Mouse (Mus musculus) 416B (cell line): ENCODE data around the gene Dnajc4.

Experiments
- DNase-seq: peaks from one replicate; pipeline ENCODE4 v3.0.0; 2011; ENCODE audit warnings: low read depth

The Dnajc4 gene

DNA sequence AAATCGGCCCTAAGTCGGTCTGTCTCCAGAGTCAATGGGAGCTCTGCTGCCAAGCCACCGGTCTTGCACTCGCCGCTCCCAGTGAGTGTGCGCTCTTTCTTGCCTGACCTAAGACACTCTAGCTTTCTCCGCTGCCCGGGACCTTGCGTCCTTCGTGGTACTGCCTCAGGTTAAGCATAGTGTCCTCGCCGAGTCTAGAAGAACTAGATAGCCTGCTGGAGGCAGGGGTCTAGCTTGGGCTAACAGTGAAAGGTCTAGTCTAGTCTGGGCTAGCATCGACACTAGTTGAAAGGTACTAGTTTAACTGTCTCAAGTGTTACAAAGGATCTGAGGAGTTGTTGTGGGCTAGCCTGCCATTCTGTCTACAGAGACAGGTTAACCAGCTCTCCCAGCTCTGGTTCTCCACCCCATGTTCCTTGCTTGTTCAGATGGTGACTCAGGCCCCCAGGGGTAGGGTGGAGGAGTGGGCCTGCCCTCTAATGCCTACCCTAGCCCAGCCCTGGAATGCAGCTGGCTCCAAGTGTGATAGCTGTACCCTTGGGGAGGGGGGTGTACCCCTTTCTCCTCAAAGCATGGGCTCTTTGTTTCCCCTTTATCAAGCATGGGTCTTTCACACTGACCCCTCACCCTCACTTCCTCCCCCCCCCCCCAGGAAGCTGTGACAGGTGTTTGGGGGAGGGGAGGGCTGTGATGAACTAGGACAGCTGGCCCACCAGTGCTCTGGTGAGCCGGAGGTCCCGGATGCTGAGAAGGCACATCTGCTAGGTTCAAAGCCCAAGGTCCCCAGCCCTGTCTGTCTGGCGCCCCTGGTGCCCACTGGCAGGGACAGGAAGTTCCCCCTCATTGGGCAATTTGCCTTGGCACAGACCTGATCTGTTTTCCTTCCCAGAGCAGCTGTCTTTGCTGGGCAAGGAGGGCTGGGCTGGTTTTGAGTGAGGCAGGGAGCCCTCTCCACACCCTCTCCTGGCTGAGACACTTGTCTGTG, 16.5 kb downstream of the Dnajc4 start, which contains the start of gene Plcb3:
Plcb3 (minus strand) TSS at position 934 of the 985 bp plus-strand sequence.
- DNase-seq, result peak; percentile 85

GRCm38 (mm10) chr19:6974211-6975205, 17.9 kb downstream of the Dnajc4 start, which contains the start of gene Ppp1r14b:
Ppp1r14b (plus strand) TSS chr19:6974968.
- DNase-seq, result peak; percentile 95

DNA sequence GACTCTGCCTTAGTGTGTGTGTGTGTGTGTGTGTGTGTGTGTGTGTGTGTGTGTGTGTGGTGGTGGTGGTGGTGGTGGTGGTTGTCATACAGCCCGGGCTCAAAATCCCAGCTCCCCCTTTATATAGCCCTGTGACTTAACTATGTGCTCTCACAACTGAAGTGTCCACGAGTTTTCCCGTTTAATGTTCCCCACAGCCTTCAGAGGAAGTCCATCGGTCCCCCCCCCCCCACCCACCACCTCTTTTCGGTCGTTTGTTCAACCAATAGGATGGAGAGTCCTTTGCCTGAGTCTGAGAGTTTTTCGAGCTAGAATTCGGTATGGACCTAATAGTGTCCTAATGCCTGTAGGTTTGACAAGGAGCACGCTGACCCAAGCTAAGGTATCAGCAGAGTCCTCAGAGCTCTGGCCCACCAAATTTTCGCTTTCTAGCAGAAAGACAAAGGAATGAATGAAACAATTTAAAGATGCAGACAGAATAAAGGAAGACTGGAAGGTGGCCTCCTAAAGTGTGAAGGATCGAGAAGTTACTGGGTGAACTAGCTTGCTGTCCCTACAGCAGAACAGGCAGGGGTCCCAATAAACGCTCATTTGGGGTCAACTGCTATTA, 18.7 kb downstream of the Dnajc4 start:
- peak; percentile 74 for DNase-seq

- no peak for DNase-seq
These were observed 20.0 kb downstream of the Dnajc4 start for GRCm38 (mm10) chr19:6972247-6972917.

DNA sequence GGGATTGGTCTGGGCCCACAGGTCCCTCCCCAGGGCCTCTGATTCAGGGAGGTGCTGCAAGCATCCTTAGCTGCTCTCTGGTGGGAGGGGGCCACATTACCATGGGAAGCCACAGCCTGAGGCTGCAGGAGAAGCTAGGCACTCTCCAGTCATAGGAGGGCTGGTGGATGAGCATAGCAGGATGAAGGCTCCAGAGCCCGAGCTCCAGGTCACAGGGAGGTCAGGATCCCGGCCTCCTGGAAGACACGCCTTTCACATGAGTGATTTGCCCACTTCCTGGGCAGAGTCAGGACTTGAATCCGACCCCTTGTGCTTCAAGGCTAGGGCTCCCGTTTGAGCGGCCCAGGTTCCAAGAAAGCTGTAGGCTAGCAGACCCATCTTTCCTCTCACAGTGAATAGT, 20.7 kb downstream of the Dnajc4 start:
- peak; percentile 35 for DNase-seq

DNA sequence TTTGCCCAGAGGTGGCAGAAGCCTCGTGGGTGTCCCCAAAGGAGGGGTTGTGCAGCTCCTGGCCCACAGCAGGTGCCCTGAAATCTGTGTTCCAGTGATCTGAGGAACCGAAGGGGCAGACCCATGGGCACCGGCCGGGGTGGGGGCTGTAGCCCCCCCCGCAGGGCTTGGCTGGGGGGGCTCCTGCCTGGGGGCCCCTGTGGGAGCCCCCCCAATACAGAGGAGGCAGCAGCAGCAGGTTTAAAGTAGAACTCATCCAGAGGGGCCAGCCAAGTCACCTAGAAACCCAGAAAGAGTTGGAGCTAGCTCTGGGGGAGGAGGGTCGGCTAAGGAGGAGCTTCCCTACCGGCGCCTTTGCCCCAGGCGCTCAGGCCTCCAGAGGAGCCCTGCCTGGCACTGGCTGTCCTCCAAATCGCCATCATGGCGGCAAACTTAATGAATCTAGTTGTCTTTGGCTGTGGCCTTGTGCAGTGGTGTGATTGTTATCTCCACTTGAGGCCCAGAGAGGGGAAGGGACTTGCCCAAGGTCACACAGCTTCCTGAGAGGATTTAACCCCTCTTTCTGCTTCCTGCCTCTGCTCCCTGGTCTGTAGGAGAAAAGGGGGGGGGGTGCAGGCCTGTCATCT, 21.8 kb downstream of the Dnajc4 start:
- peak; percentile 84 for DNase-seq

GRCm38 (mm10) chr19:6969665-6970381, 22.5 kb downstream of the Dnajc4 start:
- DNase-seq, result peak; percentile 70

GRCm38 (mm10) chr19:6969291-6969664, 23.1 kb downstream of the Dnajc4 start:
- DNase-seq, result no peak

DNA sequence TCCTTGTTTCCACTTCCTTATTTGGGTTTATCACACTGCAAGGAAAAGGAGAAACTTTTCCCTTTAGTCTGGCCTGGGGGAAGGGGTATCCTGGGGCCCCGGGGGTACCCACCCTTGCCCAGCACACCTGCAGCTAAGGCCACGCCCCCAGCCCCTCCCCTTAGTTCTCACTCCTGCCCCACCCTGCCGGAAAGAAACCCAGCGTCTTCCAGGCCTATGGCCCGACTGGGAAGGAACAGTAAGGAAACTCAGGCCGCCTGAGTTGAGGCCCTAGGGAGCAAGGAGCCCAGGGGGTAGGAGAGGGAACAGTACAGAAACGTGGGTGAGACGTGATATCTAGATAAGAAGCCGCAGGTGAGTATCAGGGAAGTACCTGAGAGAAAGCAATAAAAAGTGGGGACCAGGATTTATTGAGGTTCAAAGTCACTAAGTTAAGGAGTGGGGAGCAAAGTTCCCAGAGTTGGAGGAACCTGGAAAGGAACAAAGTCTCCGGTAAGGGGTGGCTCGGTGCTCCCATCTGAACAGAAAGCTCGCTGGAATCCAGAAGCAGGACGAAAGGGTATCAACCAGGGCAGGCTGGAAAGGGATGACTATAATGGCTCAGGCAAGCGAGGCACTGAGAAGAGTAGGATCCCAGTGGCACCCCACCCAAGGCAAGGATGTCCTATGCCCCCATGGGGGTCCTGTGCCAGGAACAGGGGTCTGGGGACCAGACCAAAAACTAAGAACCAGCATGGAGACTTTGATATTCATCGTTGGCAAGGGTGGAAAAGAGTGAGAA, 23.7 kb downstream of the Dnajc4 start:
- DNase-seq, result peak; percentile 36

DNA sequence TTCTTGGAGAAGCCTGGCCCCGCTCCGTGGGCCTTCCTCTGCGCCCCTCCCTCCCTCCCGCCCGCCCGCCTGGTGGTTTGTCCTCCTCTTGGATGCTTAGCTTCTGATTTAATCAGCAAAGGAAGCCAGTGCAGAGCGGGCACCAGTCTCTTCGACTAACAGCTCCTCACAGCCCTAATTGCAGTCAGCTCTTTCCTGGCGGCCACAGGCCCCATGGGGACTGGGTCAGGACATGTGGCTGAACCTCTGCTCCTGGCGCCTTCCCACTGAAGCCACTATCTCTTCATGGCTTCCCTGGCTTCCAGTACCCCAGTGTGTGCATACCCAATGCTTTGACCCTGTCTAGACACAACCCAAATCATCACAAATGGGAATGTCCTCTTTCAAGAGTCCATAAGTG, 35.9 kb downstream of the Dnajc4 start:
- no peak for DNase-seq

DNA sequence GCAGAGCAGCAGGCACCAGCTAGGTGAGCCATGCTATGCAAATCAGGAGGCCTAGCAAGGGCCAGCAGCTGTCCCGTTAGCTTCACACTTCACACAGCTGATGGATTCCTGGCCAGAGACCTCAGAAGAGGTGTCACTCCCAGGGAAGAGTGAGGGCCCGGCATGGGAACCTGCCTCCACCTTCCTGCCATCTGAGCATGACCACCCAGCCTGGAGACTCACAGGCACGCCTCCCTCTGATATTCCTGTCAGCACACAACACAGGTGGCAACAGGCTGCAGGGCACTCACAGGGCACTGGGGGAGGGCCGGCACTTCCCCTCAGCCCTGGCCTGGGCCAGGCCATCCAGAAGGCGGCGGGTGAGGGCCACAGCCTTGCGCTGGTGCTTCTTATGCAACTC, 36.9 kb downstream of the Dnajc4 start:
- DNase-seq, result no peak

DNA sequence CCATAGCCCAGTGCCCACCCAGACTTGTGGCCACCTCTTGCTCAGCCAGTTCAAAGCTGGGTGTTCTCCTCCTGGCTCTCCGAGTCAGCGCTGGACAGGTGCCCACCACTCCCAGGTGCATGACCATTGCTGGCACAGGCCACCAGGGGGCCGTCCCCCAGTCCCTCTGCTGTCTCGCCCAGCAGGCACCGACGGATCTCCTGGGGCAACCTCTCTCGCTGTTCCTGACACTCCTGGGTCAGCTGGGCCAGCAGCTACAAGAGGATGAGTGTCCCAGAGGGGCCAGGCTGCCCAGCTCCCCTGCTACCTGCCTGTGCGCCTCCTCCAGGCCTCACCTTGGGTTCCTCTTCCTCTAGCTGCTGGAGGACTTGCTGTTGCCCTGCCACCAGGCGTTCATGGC, 38.3 kb downstream of the Dnajc4 start:
- no peak for DNase-seq

DNA sequence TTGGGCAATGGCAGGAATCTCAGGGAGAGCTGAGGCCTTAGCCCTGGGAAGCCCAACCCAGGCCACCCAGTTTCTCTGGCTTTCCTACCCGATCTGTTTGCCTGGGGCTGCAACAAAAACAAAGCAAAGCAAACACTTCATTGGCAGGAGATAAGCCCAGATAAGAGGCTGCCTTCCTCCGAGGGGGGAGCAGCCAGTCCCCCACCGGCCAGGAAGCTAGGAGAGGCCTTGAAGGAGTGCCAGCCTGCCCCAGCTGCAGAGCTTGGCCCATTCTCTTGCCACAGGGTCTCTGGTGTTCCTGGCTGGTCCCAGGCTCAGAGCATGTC, 39.7 kb downstream of the Dnajc4 start:
- DNase-seq, result peak; percentile 84

GRCm38 (mm10) chr19:6951994-6952711, 40.2 kb downstream of the Dnajc4 start:
- DNase-seq, result peak; percentile 74

DNA sequence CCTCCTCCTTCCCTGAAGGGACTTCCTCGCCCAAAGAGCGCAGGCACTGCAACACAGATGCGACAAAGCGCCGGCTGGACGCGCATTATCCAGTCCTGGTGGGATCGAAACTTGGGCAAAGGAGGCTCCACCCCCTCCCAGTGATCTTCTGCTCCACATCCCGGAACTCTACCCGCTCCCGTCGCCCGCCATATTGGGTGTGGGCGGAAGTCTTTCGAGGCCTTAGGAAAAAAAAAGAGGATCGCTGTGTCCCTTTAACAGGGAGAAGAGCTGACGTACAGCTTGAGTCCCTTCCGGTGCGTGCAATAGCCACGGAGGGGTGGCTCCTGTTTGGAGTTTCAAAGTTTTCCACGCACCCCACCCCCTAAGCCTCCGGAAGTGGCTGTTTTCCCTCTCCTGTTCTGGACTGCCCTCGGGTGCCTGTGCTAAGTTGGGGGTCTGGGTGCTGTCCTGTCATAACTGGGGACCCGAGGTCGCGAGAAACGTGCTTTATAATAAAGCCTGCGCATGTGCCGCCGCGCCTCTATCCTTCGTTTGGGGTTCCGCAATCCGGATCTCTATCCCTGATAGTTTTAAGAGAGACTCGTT, 40.9 kb downstream of the Dnajc4 start:
- peak; percentile 96 for DNase-seq

DNA sequence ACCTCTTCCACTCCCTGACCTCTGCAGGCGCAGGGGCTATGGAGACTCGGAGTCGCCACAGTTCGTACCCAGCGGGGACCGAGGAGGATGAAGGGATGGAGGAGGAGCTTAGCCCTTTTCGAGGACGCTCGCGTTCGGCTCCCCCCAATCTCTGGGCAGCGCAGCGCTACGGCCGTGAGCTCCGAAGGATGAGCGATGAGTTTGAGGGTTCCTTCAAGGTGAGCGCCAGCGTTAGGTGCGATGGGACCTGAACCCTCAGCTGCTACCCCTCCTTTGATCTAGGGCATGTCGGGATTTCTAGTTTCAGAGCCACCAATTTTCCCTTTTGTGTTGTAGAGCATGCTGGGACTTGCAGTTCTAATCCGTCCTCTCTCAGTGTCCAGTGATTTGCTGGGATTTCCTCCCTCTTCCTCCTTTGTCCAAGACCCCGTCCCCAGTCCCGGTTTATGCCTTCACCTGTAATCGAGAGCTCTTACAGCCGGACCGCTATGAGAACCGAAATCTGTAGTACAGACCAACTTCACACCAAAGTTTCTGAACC, 41.7 kb downstream of the Dnajc4 start:
- DNase-seq, result peak; percentile 63

- DNase-seq, result no peak
These were observed 42.4 kb downstream of the Dnajc4 start for GRCm38 (mm10) chr19:6949951-6950350.

- DNase-seq, result no peak
These were observed 42.8 kb downstream of the Dnajc4 start for GRCm38 (mm10) chr19:6949532-6949931.
